Mouse (Mus musculus) activated CD4-positive, CD25-positive, alpha-beta regulatory T cell (primary cell): Measurements from ENCODE around the gene Ppig. TPM values are rescaled to one million over a fixed set of nuclear protein-coding genes. Genes with fewer than 3 reads are reported as not detected.

Experiments used
- polyA plus RNA-seq, 2 experiments: library from polyadenylated mRNA; unstranded; fragments of 100-300 nt; shearing (Covaris generic); gene quantifications; one replicate each; pipeline ENCODE4 v1.2.1; 2017

Gene Ppig
- 100 to 1,000 TPM; 173 to 213 TPM for polyA plus RNA-seq

DNA sequence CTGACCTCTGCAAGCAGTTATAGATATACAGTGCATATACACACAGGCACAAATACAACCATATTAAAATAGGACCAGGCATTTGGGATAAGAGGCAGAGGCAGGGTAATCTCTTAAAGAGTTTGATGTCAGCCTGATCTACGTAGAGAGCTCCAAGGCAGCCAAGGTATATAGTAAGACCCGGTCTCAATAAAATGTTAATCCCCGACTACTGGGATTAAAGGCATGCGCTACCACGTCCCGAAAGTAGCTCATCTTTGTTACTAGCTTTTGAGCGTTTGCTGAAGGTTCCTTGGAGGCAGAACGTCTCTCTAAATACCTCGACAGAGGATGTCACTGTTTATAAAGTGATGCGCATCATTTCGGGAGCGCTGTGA, at the start of gene Ppig:
Ppig (plus strand) TSS at position 273 of the 377 bp plus-strand sequence.

DNA sequence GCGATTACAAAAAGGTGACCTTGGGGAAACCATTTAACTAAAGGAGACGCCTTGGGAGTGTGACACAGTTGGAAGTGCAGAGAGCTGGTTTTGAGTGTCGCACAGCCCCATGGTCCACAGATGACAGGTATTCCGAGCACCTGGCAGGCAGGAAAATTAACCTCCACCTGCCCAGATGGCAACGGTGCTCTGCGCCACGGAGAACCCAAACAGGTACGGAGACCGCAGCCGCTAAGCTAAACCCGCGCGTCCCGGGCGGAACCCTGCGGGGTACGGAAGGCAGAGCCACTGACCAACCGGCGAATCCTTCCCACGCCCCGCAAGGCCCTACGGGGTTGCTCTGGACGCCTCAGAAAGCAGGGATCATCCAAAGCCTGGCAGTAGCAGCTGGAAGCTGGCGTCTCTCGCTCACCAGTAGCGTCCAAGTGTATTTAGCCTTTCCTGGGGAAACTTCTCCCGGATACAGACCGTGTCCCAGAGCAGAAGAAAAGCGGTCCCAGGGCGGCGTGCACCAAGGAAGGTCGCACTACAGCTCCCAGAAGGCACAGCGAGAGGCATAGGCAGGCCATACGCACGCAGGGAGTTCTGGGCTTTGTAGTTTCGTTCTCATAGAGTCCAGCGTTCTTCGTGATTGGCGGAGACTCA, 9.2 kb upstream of the Ppig start, which contains the start of gene Fastkd1:
Fastkd1 (minus strand) TSS at position 536 of the 645 bp plus-strand sequence.

DNA sequence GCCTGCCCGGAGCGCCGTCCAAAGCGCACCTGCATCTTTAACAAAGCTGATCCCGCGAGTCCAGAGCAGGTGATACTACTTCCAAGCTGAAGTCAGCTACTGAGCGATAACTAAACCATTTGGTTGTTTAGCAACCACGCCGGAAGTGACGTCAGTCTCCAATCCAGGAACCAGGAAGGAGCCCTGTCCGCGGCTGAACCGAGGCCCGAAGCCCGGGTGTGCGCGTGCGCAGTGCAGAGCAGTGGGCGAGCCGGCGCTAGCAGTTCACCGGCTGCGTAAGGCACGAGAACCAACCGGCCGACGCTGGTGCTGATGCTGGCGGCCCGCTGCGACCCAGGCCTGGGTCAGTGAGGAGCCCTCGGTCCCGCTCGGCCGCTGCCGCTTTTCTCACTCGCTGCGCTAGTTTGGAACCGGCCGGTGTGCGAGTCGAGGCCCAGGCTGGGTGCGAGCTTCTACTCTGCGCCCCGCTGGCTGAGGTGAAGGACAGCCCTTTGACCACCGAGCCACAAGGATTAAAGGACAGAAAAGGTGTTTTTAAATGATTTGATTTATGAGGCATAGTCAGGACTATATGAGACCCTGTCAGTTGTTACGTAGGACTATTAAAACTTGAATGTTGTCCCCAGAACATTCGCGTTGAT, 67.2 kb downstream of the Ppig start, which contains the start of the genes Ccdc173 and Phospho2:
Ccdc173 (minus strand) TSS at position 147 of the 641 bp plus-strand sequence.
Phospho2 (plus strand) TSS at position 195 of the 641 bp plus-strand sequence.

Other genes with a start within 250 kb of the Ppig start
- gene Lrp2, start 136.5 kb upstream of the Ppig start, polyA plus RNA-seq, result under 1 TPM in 1 of 2 experiments, not detected in 1; 0.17 TPM
- under 1 TPM in 1 of 2 experiments, not detected in 1; 0.50 TPM for gene Bbs5, start 75.4 kb upstream of the Ppig start, polyA plus RNA-seq
- not detected for gene Klhl41, start 52.4 kb upstream of the Ppig start, polyA plus RNA-seq
- 10 to 100 TPM in 1 of 2 experiments, 1 to 10 TPM in 1; 6.5 to 11.7 TPM for gene Fastkd1, start 9.0 kb upstream of the Ppig start, polyA plus RNA-seq
- gene Ccdc173, start 67.0 kb downstream of the Ppig start, polyA plus RNA-seq, result 1 to 10 TPM; 2.0 to 3.7 TPM
- 10 to 100 TPM; 31.2 to 37.8 TPM for gene Phospho2, start 67.1 kb downstream of the Ppig start, polyA plus RNA-seq
- under 1 TPM in 1 of 2 experiments, not detected in 1; 0.27 TPM for gene Klhl23, start 99.4 kb downstream of the Ppig start, polyA plus RNA-seq
- gene Ssb, start 139.0 kb downstream of the Ppig start, polyA plus RNA-seq, result 100 to 1,000 TPM; 349 to 359 TPM
- gene Mettl5, start 163.1 kb downstream of the Ppig start, polyA plus RNA-seq, result 10 to 100 TPM; 28.1 to 36.4 TPM
- 10 to 100 TPM; 20.7 to 21.6 TPM for gene Ubr3, start 174.7 kb downstream of the Ppig start, polyA plus RNA-seq